ENCODE assay signal across 8 mouse cellular contexts in the genomic region with DNA sequence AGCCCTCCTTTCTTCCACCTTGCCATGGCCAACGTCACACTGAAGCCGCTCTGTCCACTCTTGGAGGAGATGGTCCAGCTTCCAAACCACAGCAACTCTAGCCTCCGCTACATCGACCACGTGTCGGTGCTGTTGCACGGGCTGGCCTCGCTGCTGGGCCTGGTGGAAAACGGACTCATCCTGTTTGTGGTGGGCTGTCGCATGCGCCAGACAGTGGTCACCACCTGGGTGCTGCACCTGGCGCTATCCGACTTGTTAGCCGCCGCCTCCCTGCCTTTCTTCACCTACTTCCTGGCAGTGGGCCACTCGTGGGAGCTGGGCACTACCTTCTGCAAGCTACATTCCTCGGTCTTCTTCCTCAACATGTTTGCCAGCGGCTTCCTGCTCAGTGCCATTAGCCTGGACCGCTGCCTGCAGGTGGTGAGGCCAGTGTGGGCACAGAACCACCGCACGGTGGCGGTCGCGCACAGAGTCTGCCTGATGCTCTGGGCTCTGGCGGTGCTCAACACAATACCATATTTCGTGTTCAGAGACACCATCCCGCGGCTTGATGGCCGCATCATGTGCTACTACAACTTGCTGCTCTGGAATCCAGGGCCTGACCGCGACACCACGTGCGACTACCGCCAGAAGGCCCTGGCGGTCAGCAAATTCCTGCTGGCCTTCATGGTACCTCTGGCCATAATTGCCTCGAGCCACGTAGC. TPM values are rescaled to one million over a fixed set of nuclear protein-coding genes. Genes with fewer than 3 reads are reported as not detected.
A peak's percentile ranks its signal among the peaks of the same experiment; 100 is the strongest.
DNase-seq lines count a peak whose midpoint lies in the region; ATAC-seq lines count a peak whose summit lies in the region.

No protein-coding gene starts in this region.

- peak overlapping the region; percentile 42 for H3K4me3 ChIP-seq in forebrain, embryonic 15.5 days
- H3K4me3 ChIP-seq in hindbrain, embryonic 14.5 days (replicated peaks; ENCODE audit: low read length), result peak overlapping the region; percentile 31

- DNase-seq in Muller cell, postnatal 12 days (ENCODE audit: inconsistent ontology term), result peak; percentile 71
- DNase-seq in cerebellum, adult 18-20 months, result peak; percentile 86 to 90
- DNase-seq in hindbrain, embryonic 14.5 days (ENCODE audit: low spot score), result peak; percentile 82
- peak; percentile 58 to 61 for DNase-seq in layer of hippocampus, postnatal 36 days
- DNase-seq in lung, postnatal 36 days, result peak; percentile 83
- DNase-seq in right cerebral cortex, adult 2 months (ENCODE audit: low spot score in 2 of 2), result peak; percentile 77 to 80
- peak; percentile 54 for DNase-seq in urinary bladder, postnatal 25 days (ENCODE audit: low spot score)

- peak overlapping the region; percentile 37 for H3K27ac ChIP-seq in forebrain, embryonic 15.5 days (replicated peaks)
- H3K27ac ChIP-seq in hindbrain, embryonic 14.5 days, result peak overlapping the region; percentile 73

- H3K4me2 ChIP-seq in forebrain, embryonic 15.5 days (replicated peaks), result peak overlapping the region; percentile 69
- H3K4me2 ChIP-seq in hindbrain, embryonic 14.5 days (replicated peaks), result peak overlapping the region; percentile 80

- no peaks in the 10 kb centered on the region for H3K27me3 ChIP-seq in forebrain, embryonic 15.5 days
- no peaks in the 10 kb centered on the region for H3K27me3 ChIP-seq in hindbrain, embryonic 14.5 days (ENCODE audit: control insufficient read depth, insufficient read depth, low read length)

- peaks cover 19% of the 10 kb centered on the region for H3K4me1 ChIP-seq in forebrain, embryonic 15.5 days
- peaks cover 11% of the 10 kb centered on the region for H3K4me1 ChIP-seq in hindbrain, embryonic 14.5 days (replicated peaks; ENCODE audit: control insufficient read depth, insufficient read depth, low read length)

- WGBS in forebrain, embryonic 15.5 days, result 15% methylated on average over 37 of the region's 37 CpGs
- 16% methylated on average over 37 of the region's 37 CpGs for WGBS in hindbrain, embryonic 14.5 days

- H3K9me3 ChIP-seq in forebrain, embryonic 15.5 days, result no peaks in the 10 kb centered on the region
- no peaks in the 10 kb centered on the region for H3K9me3 ChIP-seq in hindbrain, embryonic 14.5 days (ENCODE audit: control insufficient read depth, low read length)

- peak; percentile 95 for ATAC-seq in forebrain, embryonic 15.5 days (replicated peaks)
- ATAC-seq in hindbrain, embryonic 14.5 days (ENCODE audit: low FRiP score), result peak; percentile 91

- H3K36me3 ChIP-seq in forebrain, embryonic 15.5 days, result peaks cover 34% of the 10 kb centered on the region
- H3K36me3 ChIP-seq in hindbrain, embryonic 14.5 days (replicated peaks; ENCODE audit: control insufficient read depth, insufficient read depth), result peaks cover 36% of the 10 kb centered on the region

- H3K9ac ChIP-seq in forebrain, embryonic 15.5 days (replicated peaks), result peak overlapping the region; percentile 53
- H3K9ac ChIP-seq in hindbrain, embryonic 14.5 days, result peak overlapping the region; percentile 66

RNA-seq across cellular contexts. Expression of gene Ptgdr2, which starts 3.3 kb away (rescaled TPM):
- polyA plus RNA-seq in forebrain, embryonic 15.5 days (2015; fragmentation: Nextera tagmentation; extraction: Ambion mirVana), result 0.06 and 0.20 TPM in 2 replicates
- 0.23 and 0.24 TPM in 2 replicates for polyA plus RNA-seq in hindbrain, embryonic 14.5 days (2014; fragmentation: Nextera tagmentation; extraction: Ambion mirVana)
- total RNA-seq in layer of hippocampus, postnatal 36 days (2021), result under 1 TPM; 0.20 to 0.28 TPM

RNA-seq across cellular contexts. Expression of gene Ccdc86, which starts 8.8 kb away (rescaled TPM):
- 19.2 and 19.4 TPM in 2 replicates for polyA plus RNA-seq in forebrain, embryonic 15.5 days (2015; fragmentation: Nextera tagmentation; extraction: Ambion mirVana)
- polyA plus RNA-seq in hindbrain, embryonic 14.5 days (2014; fragmentation: Nextera tagmentation; extraction: Ambion mirVana), result 11.6 and 12.8 TPM in 2 replicates
- total RNA-seq in layer of hippocampus, postnatal 36 days (2021), result 1 to 10 TPM; 8.3 to 8.8 TPM

RNA-seq across cellular contexts. Expression of gene Zp1, which starts 19.8 kb away (rescaled TPM):
- polyA plus RNA-seq in forebrain, embryonic 15.5 days (2015; fragmentation: Nextera tagmentation; extraction: Ambion mirVana), result 0.22 and 0.33 TPM in 2 replicates
- polyA plus RNA-seq in hindbrain, embryonic 14.5 days (2014; fragmentation: Nextera tagmentation; extraction: Ambion mirVana), result 0.30 and 0.47 TPM in 2 replicates
- total RNA-seq in layer of hippocampus, postnatal 36 days (2021), result not detected

RNA-seq across cellular contexts. Expression of gene Ms4a10, which starts 34.2 kb away (rescaled TPM):
- polyA plus RNA-seq in forebrain, embryonic 15.5 days (2015; fragmentation: Nextera tagmentation; extraction: Ambion mirVana), result not detected in 2 replicates
- not detected in 2 replicates for polyA plus RNA-seq in hindbrain, embryonic 14.5 days (2014; fragmentation: Nextera tagmentation; extraction: Ambion mirVana)
- not detected for total RNA-seq in layer of hippocampus, postnatal 36 days (2021)

RNA-seq across cellular contexts. Expression of gene Prpf19, which starts 45.2 kb away (rescaled TPM):
- 42.2 and 52.4 TPM in 2 replicates for polyA plus RNA-seq in forebrain, embryonic 15.5 days (2015; fragmentation: Nextera tagmentation; extraction: Ambion mirVana)
- polyA plus RNA-seq in hindbrain, embryonic 14.5 days (2014; fragmentation: Nextera tagmentation; extraction: Ambion mirVana), result 33.4 and 41.5 TPM in 2 replicates
- total RNA-seq in layer of hippocampus, postnatal 36 days (2021), result 100 to 1,000 TPM; 189 to 197 TPM

Comparison
In these comparisons a context has a peak if more than half of its experiments do, and no peak if none do; other contexts are left out.
1. Peak in every context shown above with its lines: DNase-seq, ATAC-seq, H3K4me3 ChIP-seq and H3K27ac ChIP-seq.